Mouse (Mus musculus): ENCODE results near the gene Olfr1437.
"Not testable (repeated sequence)": the region's sequence is repeated elsewhere in the genome, so short reads cannot be mapped to it uniquely, and the experiment has no call there.

Olfr1437 gene

DNA sequence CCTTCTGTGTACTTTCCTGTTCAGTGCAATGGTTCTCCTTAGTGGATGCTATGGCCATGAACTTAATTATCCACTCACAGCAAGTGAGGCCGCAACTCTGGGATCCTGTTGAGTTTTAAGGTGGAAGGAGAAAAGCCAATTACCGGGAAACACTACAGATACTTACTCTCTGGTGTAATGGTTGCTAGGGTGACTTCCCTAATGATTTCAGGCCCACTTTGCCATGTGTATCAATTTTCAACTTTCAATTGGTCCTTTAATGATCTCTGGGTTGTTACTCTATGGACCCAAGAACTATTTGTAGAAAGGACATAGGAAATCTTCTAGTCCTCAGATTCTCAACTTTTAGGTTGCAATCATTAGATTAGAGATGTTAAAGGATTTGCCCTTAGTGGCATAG lies at the start of gene Olfr1437:
TSS of gene Olfr1437 (minus strand) at position 101 of the 400 bp plus-strand sequence.
- no peak for DNase-seq (ENCODE audit: low spot score)

DNA sequence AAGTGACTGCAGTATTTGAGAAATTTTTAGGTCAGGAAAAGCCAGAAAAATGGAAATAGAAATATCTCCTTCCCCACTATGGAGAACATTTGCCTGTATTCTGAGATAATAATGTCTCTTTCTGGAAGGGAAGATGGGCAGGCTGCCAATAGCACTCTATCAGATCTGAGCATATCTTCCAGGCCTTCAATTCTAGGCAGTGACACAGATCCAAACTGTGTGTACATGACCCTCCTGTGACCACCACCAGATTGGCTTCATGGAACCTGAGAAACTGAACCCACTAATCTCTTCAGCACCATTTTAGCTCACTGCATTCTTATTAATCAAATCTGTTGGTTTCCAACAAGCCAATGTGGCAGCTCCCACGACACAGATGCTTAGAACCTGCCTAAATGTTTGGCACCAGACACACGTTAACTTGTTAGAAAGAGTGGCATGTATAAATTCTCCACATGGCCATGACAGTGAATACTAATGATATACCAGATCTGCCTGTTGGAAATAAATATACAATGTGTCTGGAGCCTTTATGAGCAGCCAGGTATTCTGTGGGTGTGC lies 49.6 kb upstream of the Olfr1437 start:
- no peak for DNase-seq (ENCODE audit: low spot score)

GRCm38 (mm10) chr19:12373004-12373403 lies 48.1 kb upstream of the Olfr1437 start:
- no peak for DNase-seq (ENCODE audit: low spot score)

DNA sequence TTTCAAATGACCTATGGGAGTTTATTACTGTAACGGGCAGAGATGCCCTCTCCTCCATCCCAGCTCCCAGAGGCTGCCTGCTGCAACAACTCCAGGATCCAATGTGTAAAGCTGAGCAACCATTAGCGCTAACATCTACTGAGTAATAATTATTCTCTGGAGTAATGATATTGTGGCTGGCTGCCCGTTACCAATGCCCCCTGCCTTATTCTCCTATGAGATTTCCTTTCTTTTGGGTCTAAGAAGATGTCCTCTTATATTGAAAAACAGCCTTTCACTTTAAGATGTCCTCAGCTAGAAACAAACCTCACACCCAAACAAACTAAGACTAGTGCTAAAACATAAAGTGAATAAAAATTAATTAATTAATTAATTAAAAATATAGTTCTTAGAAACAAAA lies 10.9 kb upstream of the Olfr1437 start, which contains the start of gene Olfr1438-ps1:
TSS of gene Olfr1438-ps1 (minus strand) at position 101 of the 400 bp plus-strand sequence.
- no peak for DNase-seq (ENCODE audit: low spot score)

GRCm38 (mm10) chr19:12299030-12299429 lies 25.9 kb downstream of the Olfr1437 start, which contains the start of gene Olfr1436:
Gene Olfr1436 (minus strand): TSS chr19:12299130.
- DNase-seq (ENCODE audit: low spot score) = not testable (repeated sequence)

DNA sequence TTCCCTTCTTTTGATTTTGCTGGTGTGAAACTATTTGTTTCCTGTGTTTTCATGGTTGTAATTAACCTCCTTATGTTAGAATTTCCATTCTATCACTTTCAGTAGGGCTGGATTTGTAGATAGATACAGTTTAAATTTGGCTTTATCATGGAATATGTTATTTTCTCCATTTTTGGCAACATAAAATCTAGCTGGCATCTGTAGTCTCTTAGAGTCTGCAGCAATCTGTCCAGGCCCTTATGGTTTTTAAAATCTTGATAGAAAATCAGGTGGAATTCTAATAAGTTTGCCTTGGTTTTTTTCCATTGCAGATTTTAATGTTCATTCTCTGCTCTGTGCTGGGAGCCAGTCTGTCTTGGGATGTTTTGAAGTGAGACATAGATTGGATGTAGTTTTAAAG lies 31.9 kb downstream of the Olfr1437 start:
- no peak for DNase-seq (ENCODE audit: low spot score)

GRCm38 (mm10) chr19:12279554-12279953 lies 45.3 kb downstream of the Olfr1437 start, which contains the start of gene Olfr1434:
Gene Olfr1434 (plus strand): TSS chr19:12279854.
- DNase-seq (ENCODE audit: low spot score) = no peak
